Mouse (Mus musculus): Measurements from ENCODE around the gene Cxxc4. TPM values are rescaled to one million over a fixed set of nuclear protein-coding genes. Genes with fewer than 3 reads are reported as not detected.
"Not testable (repeated sequence)": the region's sequence is repeated elsewhere in the genome, so short reads cannot be mapped to it uniquely, and the experiment has no call there.

Cxxc4 gene
- 16.1 and 17.1 TPM in 2 replicates for polyA plus RNA-seq (2015; fragmentation: Nextera tagmentation; extraction: Ambion mirVana)

- no peaks in the 10 kb centered on the region for H3K27me3 ChIP-seq
- H3K9ac ChIP-seq (replicated peaks), result peak within 1 kb of the TSS; percentile 65
- ATAC-seq (replicated peaks), result peak; percentile 79; the same call in 1 of the 2 replicates
- H3K4me1 ChIP-seq, result peaks cover 30% of the 10 kb centered on the region
- H3K4me2 ChIP-seq (replicated peaks), result peak within 1 kb of the TSS; percentile 89
- no peaks in the 10 kb centered on the region for H3K9me3 ChIP-seq
- H3K36me3 ChIP-seq, result no peaks in the 10 kb centered on the region
- WGBS, result under 1% methylated on average over 17 of the region's 22 CpGs
- H3K27ac ChIP-seq (replicated peaks), result peak within 1 kb of the TSS; percentile 97
- H3K4me3 ChIP-seq, result peak within 1 kb of the TSS; percentile 53
Observed at GRCm38 (mm10) chr3:134236414-134237112, at the start of gene Cxxc4. Gene Cxxc4 (plus strand): TSS chr3:134236484.

- Histone ChIP-seq H3K27ac (replicated peaks) (no peak overlapping the region), H3K27me3 (no peaks in the 10 kb centered on the region), H3K9me3 (no peaks in the 10 kb centered on the region), H3K36me3 (no peaks in the 10 kb centered on the region), H3K9ac (replicated peaks) (peak overlapping the region; percentile 33; the same call in 1 of the 2 replicates), H3K4me1 (peaks cover 14% of the 10 kb centered on the region), H3K4me2 (replicated peaks) (peak overlapping the region; percentile 48), H3K4me3 (peak overlapping the region; percentile 28)
- 17% methylated on average over 12 of the region's 12 CpGs for WGBS
- peak; percentile 56 for ATAC-seq (replicated peaks)
Observed at GRCm38 (mm10) chr3:134188979-134189946, 47.0 kb upstream of the Cxxc4 start.

- Histone ChIP-seq H3K9me3 (no peaks in the 10 kb centered on the region), H3K36me3 (no peaks in the 10 kb centered on the region), H3K4me3 (peak overlapping the region; percentile 28), H3K9ac (replicated peaks) (peak overlapping the region; percentile 33; the same call in 1 of the 2 replicates), H3K4me2 (replicated peaks) (peak overlapping the region; percentile 48), H3K27ac (replicated peaks) (no peak overlapping the region), H3K27me3 (no peaks in the 10 kb centered on the region), H3K4me1 (peaks cover 14% of the 10 kb centered on the region)
- ATAC-seq (replicated peaks), result peak; percentile 87
- 18% methylated on average over 11 of the region's 11 CpGs for WGBS
Observed at GRCm38 (mm10) chr3:134190046-134190445, 46.2 kb upstream of the Cxxc4 start.

- WGBS, result 80% methylated on average over 9 of the region's 9 CpGs
- no peak overlapping the region for H3K4me3 ChIP-seq
- H3K36me3 ChIP-seq, result no peaks in the 10 kb centered on the region
- H3K9ac ChIP-seq (replicated peaks), result no peak overlapping the region
- no peaks in the 10 kb centered on the region for H3K9me3 ChIP-seq
- no peaks in the 10 kb centered on the region for H3K4me1 ChIP-seq
- H3K27ac ChIP-seq (replicated peaks), result no peak overlapping the region
- no peaks in the 10 kb centered on the region for H3K27me3 ChIP-seq
- H3K4me2 ChIP-seq (replicated peaks), result no peak overlapping the region
- ATAC-seq (replicated peaks), result no peak
Observed at GRCm38 (mm10) chr3:134199892-134200291, 36.4 kb upstream of the Cxxc4 start.

GRCm38 (mm10) chr3:134206624-134207023 is 29.7 kb upstream of the Cxxc4 start:
- H3K9ac ChIP-seq (replicated peaks), result no peak overlapping the region
- H3K36me3 ChIP-seq, result no peaks in the 10 kb centered on the region
- 88% methylated on average over 3 of the region's 3 CpGs for WGBS
- H3K27ac ChIP-seq (replicated peaks), result no peak overlapping the region
- H3K4me1 ChIP-seq, result no peaks in the 10 kb centered on the region
- H3K4me2 ChIP-seq (replicated peaks), result no peak overlapping the region
- ATAC-seq (replicated peaks), result no peak
- no peaks in the 10 kb centered on the region for H3K27me3 ChIP-seq
- H3K9me3 ChIP-seq, result no peaks in the 10 kb centered on the region
- no peak overlapping the region for H3K4me3 ChIP-seq

GRCm38 (mm10) chr3:134210950-134211349 is 25.3 kb upstream of the Cxxc4 start:
- WGBS, result 80% methylated on average over 6 of the region's 6 CpGs
- Histone ChIP-seq H3K4me3 (no peak overlapping the region), H3K27ac (replicated peaks) (no peak overlapping the region), H3K4me2 (replicated peaks) (no peak overlapping the region), H3K4me1 (no peaks in the 10 kb centered on the region), H3K9me3 (no peaks in the 10 kb centered on the region), H3K36me3 (no peaks in the 10 kb centered on the region), H3K9ac (replicated peaks) (no peak overlapping the region), H3K27me3 (no peaks in the 10 kb centered on the region)
- ATAC-seq (replicated peaks), result no peak

- not testable (repeated sequence) for H3K36me3 ChIP-seq; H3K4me3 ChIP-seq; H3K9me3 ChIP-seq; H3K27me3 ChIP-seq; H3K4me2 ChIP-seq (replicated peaks); H3K9ac ChIP-seq (replicated peaks); ATAC-seq (replicated peaks); H3K27ac ChIP-seq (replicated peaks); H3K4me1 ChIP-seq
Observed at GRCm38 (mm10) chr3:134219881-134220280, 16.4 kb upstream of the Cxxc4 start.

GRCm38 (mm10) chr3:134221002-134221401 is 15.3 kb upstream of the Cxxc4 start:
- H3K9ac ChIP-seq (replicated peaks), result no peak overlapping the region
- H3K4me3 ChIP-seq, result no peak overlapping the region
- no peak overlapping the region for H3K27ac ChIP-seq (replicated peaks)
- no peaks in the 10 kb centered on the region for H3K27me3 ChIP-seq
- H3K36me3 ChIP-seq, result no peaks in the 10 kb centered on the region
- H3K4me1 ChIP-seq, result no peaks in the 10 kb centered on the region
- H3K4me2 ChIP-seq (replicated peaks), result no peak overlapping the region
- WGBS, result 75% methylated on average over 2 of the region's 2 CpGs
- ATAC-seq (replicated peaks), result no peak
- H3K9me3 ChIP-seq, result no peaks in the 10 kb centered on the region

- no peaks in the 10 kb centered on the region for H3K4me1 ChIP-seq
Observed at GRCm38 (mm10) chr3:134222593-134222992, 13.7 kb upstream of the Cxxc4 start.

GRCm38 (mm10) chr3:134223956-134224355 is 12.3 kb upstream of the Cxxc4 start:
- no peak overlapping the region for H3K9ac ChIP-seq (replicated peaks)
- H3K4me2 ChIP-seq (replicated peaks), result no peak overlapping the region
- H3K27me3 ChIP-seq, result no peaks in the 10 kb centered on the region
- H3K9me3 ChIP-seq, result no peaks in the 10 kb centered on the region
- no peaks in the 10 kb centered on the region for H3K36me3 ChIP-seq
- ATAC-seq (replicated peaks), result peak; percentile 79
- no peaks in the 10 kb centered on the region for H3K4me1 ChIP-seq
- no peak overlapping the region for H3K4me3 ChIP-seq
- WGBS, result 58% methylated on average over 7 of the region's 7 CpGs
- no peak overlapping the region for H3K27ac ChIP-seq (replicated peaks)

More at GRCm38 (mm10) chr3:134222593-134222992, 13.7 kb upstream of the Cxxc4 start:
- no peaks in the 10 kb centered on the region for H3K9me3 ChIP-seq
- H3K4me2 ChIP-seq (replicated peaks), result no peak overlapping the region
- no peak overlapping the region for H3K4me3 ChIP-seq
- no peaks in the 10 kb centered on the region for H3K36me3 ChIP-seq
- WGBS, result 47% methylated on average over 1 of the region's 1 CpGs
- no peak for ATAC-seq (replicated peaks)
- H3K27me3 ChIP-seq, result no peaks in the 10 kb centered on the region
- no peak overlapping the region for H3K9ac ChIP-seq (replicated peaks)
- H3K27ac ChIP-seq (replicated peaks), result no peak overlapping the region

- Histone ChIP-seq H3K9me3 (no peaks in the 10 kb centered on the region), H3K36me3 (no peaks in the 10 kb centered on the region), H3K4me2 (replicated peaks) (no peak overlapping the region), H3K9ac (replicated peaks) (no peak overlapping the region), H3K27me3 (no peaks in the 10 kb centered on the region), H3K27ac (replicated peaks) (no peak overlapping the region), H3K4me3 (no peak overlapping the region), H3K4me1 (no peaks in the 10 kb centered on the region)
- 98% methylated on average over 3 of the region's 3 CpGs for WGBS
- no peak for ATAC-seq (replicated peaks)
Observed at GRCm38 (mm10) chr3:134225928-134226327, 10.4 kb upstream of the Cxxc4 start.

- no peak overlapping the region for H3K9ac ChIP-seq (replicated peaks)
- peaks cover 11% of the 10 kb centered on the region for H3K4me1 ChIP-seq
- no peaks in the 10 kb centered on the region for H3K27me3 ChIP-seq
- no peak overlapping the region for H3K27ac ChIP-seq (replicated peaks)
- WGBS, result 87% methylated on average over 2 of the region's 2 CpGs
- ATAC-seq (replicated peaks), result no peak
- H3K4me3 ChIP-seq, result no peak overlapping the region
- H3K36me3 ChIP-seq, result no peaks in the 10 kb centered on the region
- no peaks in the 10 kb centered on the region for H3K9me3 ChIP-seq
- no peak overlapping the region for H3K4me2 ChIP-seq (replicated peaks)
Observed at GRCm38 (mm10) chr3:134232753-134233152, 3.5 kb upstream of the Cxxc4 start.
